Mouse (Mus musculus): ENCODE measurements around the gene Mpst. TPM values are rescaled to one million over a fixed set of nuclear protein-coding genes. Genes with fewer than 3 reads are reported as not detected.

Gene Mpst
- polyA plus RNA-seq, 1 experiment from 2014 or later = 5.5 TPM

- Histone ChIP-seq H3K4me2 (ENCODE audit: low read depth, low read length) (peak overlapping the region; percentile 69; the same call in 1 of the 2 replicates), H3K36me3 (ENCODE audit: control insufficient read depth, insufficient read depth, low read length) (0 out of 2 replicates have a peak, but pooled peaks cover 2% of the 10 kb centered on the region), H3K27ac (ENCODE audit: low read length) (peak overlapping the region; percentile 100), H3K4me3 (ENCODE audit: low read length) (no peak overlapping the region), H3K9ac (ENCODE audit: low read length) (peak overlapping the region; percentile 58), H3K27me3 (ENCODE audit: control insufficient read depth, insufficient read depth, low read depth, low read length) (no peaks in the 10 kb centered on the region), H3K4me1 (replicated peaks; ENCODE audit: control insufficient read depth, insufficient read depth, low read length) (peaks cover 41% of the 10 kb centered on the region), H3K9me3 (ENCODE audit: control insufficient read depth, low read length) (no peaks in the 10 kb centered on the region)
- whole genome bisulfite sequencing = 61% methylated on average over 6 of the region's 6 CpGs
- no peak for ATAC-seq (ENCODE audit: low read depth)
Observed at GRCm38 (mm10) chr15:78401345-78401744, 4.9 kb upstream of the Mpst start.

GRCm38 (mm10) chr15:78401921-78402320 is 4.3 kb upstream of the Mpst start:
- H3K4me3 ChIP-seq (ENCODE audit: low read length) = 0 out of 2 replicates have a peak overlapping the region, but pooled peaks have one; percentile 3
- WGBS = 22% methylated on average over 4 of the region's 4 CpGs
- peak overlapping the region; percentile 100 for H3K27ac ChIP-seq (ENCODE audit: low read length)
- peaks cover 41% of the 10 kb centered on the region for H3K4me1 ChIP-seq (replicated peaks; ENCODE audit: control insufficient read depth, insufficient read depth, low read length)
- peak overlapping the region; percentile 69 for H3K4me2 ChIP-seq (ENCODE audit: low read depth, low read length)
- H3K9me3 ChIP-seq (ENCODE audit: control insufficient read depth, low read length) = no peaks in the 10 kb centered on the region
- no peaks in the 10 kb centered on the region for H3K27me3 ChIP-seq (ENCODE audit: control insufficient read depth, insufficient read depth, low read depth, low read length)
- 0 out of 2 replicates have a peak, but pooled peaks have one; percentile 4 for ATAC-seq (ENCODE audit: low read depth)
- 0 out of 2 replicates have a peak, but pooled peaks cover 2% of the 10 kb centered on the region for H3K36me3 ChIP-seq (ENCODE audit: control insufficient read depth, insufficient read depth, low read length)
- peak overlapping the region; percentile 58 for H3K9ac ChIP-seq (ENCODE audit: low read length)

GRCm38 (mm10) chr15:78402423-78402822 is 3.8 kb upstream of the Mpst start:
- ATAC-seq (ENCODE audit: low read depth) = peak; percentile 42
- no peaks in the 10 kb centered on the region for H3K27me3 ChIP-seq (ENCODE audit: control insufficient read depth, insufficient read depth, low read depth, low read length)
- peak overlapping the region; percentile 58 for H3K9ac ChIP-seq (ENCODE audit: low read length)
- 40% methylated on average over 7 of the region's 7 CpGs for WGBS
- H3K4me2 ChIP-seq (ENCODE audit: low read depth, low read length) = peak overlapping the region; percentile 69
- peaks cover 41% of the 10 kb centered on the region for H3K4me1 ChIP-seq (replicated peaks; ENCODE audit: control insufficient read depth, insufficient read depth, low read length)
- 0 out of 2 replicates have a peak, but pooled peaks cover 2% of the 10 kb centered on the region for H3K36me3 ChIP-seq (ENCODE audit: control insufficient read depth, insufficient read depth, low read length)
- peak overlapping the region; percentile 100 for H3K27ac ChIP-seq (ENCODE audit: low read length)
- H3K9me3 ChIP-seq (ENCODE audit: control insufficient read depth, low read length) = no peaks in the 10 kb centered on the region
- 0 out of 2 replicates have a peak overlapping the region, but pooled peaks have one; percentile 3 for H3K4me3 ChIP-seq (ENCODE audit: low read length)

- Histone ChIP-seq H3K27me3 (ENCODE audit: control insufficient read depth, insufficient read depth, low read depth, low read length) (no peaks in the 10 kb centered on the region), H3K36me3 (ENCODE audit: control insufficient read depth, insufficient read depth, low read length) (0 out of 2 replicates have a peak, but pooled peaks cover 2% of the 10 kb centered on the region), H3K4me1 (replicated peaks; ENCODE audit: control insufficient read depth, insufficient read depth, low read length) (peaks cover 49% of the 10 kb centered on the region), H3K27ac (ENCODE audit: low read length) (peak overlapping the region; percentile 100), H3K4me3 (ENCODE audit: low read length) (peak overlapping the region; percentile 81), H3K9ac (ENCODE audit: low read length) (peak overlapping the region; percentile 84), H3K9me3 (ENCODE audit: control insufficient read depth, low read length) (no peaks in the 10 kb centered on the region), H3K4me2 (ENCODE audit: low read depth, low read length) (peak overlapping the region; percentile 69)
- 24% methylated on average over 3 of the region's 3 CpGs for WGBS
- ATAC-seq (ENCODE audit: low read depth) = no peak
Observed at GRCm38 (mm10) chr15:78403301-78403741, 2.9 kb upstream of the Mpst start.

GRCm38 (mm10) chr15:78403896-78404295 is 2.3 kb upstream of the Mpst start:
- WGBS = 17% methylated on average over 1 of the region's 1 CpGs
- no peak for ATAC-seq (ENCODE audit: low read depth)
- Histone ChIP-seq H3K27me3 (ENCODE audit: control insufficient read depth, insufficient read depth, low read depth, low read length) (no peaks in the 10 kb centered on the region), H3K9me3 (ENCODE audit: control insufficient read depth, low read length) (no peaks in the 10 kb centered on the region), H3K4me3 (ENCODE audit: low read length) (peak overlapping the region; percentile 81), H3K36me3 (ENCODE audit: control insufficient read depth, insufficient read depth, low read length) (0 out of 2 replicates have a peak, but pooled peaks cover 1% of the 10 kb centered on the region), H3K4me1 (replicated peaks; ENCODE audit: control insufficient read depth, insufficient read depth, low read length) (peaks cover 49% of the 10 kb centered on the region), H3K27ac (ENCODE audit: low read length) (peak overlapping the region; percentile 100), H3K9ac (ENCODE audit: low read length) (peak overlapping the region; percentile 84), H3K4me2 (ENCODE audit: low read depth, low read length) (peak overlapping the region; percentile 69)

- peak overlapping the region; percentile 69 for H3K4me2 ChIP-seq (ENCODE audit: low read depth, low read length)
- H3K9ac ChIP-seq (ENCODE audit: low read length) = peak overlapping the region; percentile 84
- peak overlapping the region; percentile 81 for H3K4me3 ChIP-seq (ENCODE audit: low read length)
- H3K4me1 ChIP-seq (replicated peaks; ENCODE audit: control insufficient read depth, insufficient read depth, low read length) = peaks cover 54% of the 10 kb centered on the region
- 46% methylated on average over 11 of the region's 11 CpGs for WGBS
- H3K9me3 ChIP-seq (ENCODE audit: control insufficient read depth, low read length) = no peaks in the 10 kb centered on the region
- no peaks in the 10 kb centered on the region for H3K36me3 ChIP-seq (ENCODE audit: control insufficient read depth, insufficient read depth, low read length)
- H3K27me3 ChIP-seq (ENCODE audit: control insufficient read depth, insufficient read depth, low read depth, low read length) = peaks cover 8% of the 10 kb centered on the region; the same call in 1 of the 2 replicates
- H3K27ac ChIP-seq (ENCODE audit: low read length) = peak overlapping the region; percentile 100
- no peak for ATAC-seq (ENCODE audit: low read depth)
Observed at GRCm38 (mm10) chr15:78405098-78405497, 1.1 kb upstream of the Mpst start.

- H3K4me1 ChIP-seq (replicated peaks; ENCODE audit: control insufficient read depth, insufficient read depth, low read length) = peaks cover 57% of the 10 kb centered on the region
- 1% methylated on average over 34 of the region's 34 CpGs for WGBS
Observed at GRCm38 (mm10) chr15:78405517-78406211, 552 bp upstream of the Mpst start, which contains the start of gene Tst. Tst (minus strand) TSS chr15:78405907.

GRCm38 (mm10) chr15:78409570-78410052 is 3.4 kb downstream of the Mpst start:
- H3K4me1 ChIP-seq (replicated peaks; ENCODE audit: control insufficient read depth, insufficient read depth, low read length) = peaks cover 24% of the 10 kb centered on the region
- 28% methylated on average over 12 of the region's 12 CpGs for WGBS
- H3K4me2 ChIP-seq (ENCODE audit: low read depth, low read length) = peak overlapping the region; percentile 46
- peak overlapping the region; percentile 24 for H3K4me3 ChIP-seq (ENCODE audit: low read length)
- H3K27ac ChIP-seq (ENCODE audit: low read length) = no peak overlapping the region
- H3K9me3 ChIP-seq (ENCODE audit: control insufficient read depth, low read length) = no peaks in the 10 kb centered on the region
- 0 out of 2 replicates have a peak, but pooled peaks cover 3% of the 10 kb centered on the region for H3K36me3 ChIP-seq (ENCODE audit: control insufficient read depth, insufficient read depth, low read length)
- peak overlapping the region; percentile 43; the same call in 1 of the 2 replicates for H3K9ac ChIP-seq (ENCODE audit: low read length)
- no peak for ATAC-seq (ENCODE audit: low read depth)
- peaks cover 14% of the 10 kb centered on the region for H3K27me3 ChIP-seq (ENCODE audit: control insufficient read depth, insufficient read depth, low read depth, low read length)

More at GRCm38 (mm10) chr15:78405517-78406211, 552 bp upstream of the Mpst start, which contains the start of gene Tst:
- Histone ChIP-seq H3K27ac (ENCODE audit: low read length) (peak within 1 kb of the TSS; percentile 100), H3K9ac (ENCODE audit: low read length) (peak within 1 kb of the TSS; percentile 84), H3K36me3 (ENCODE audit: control insufficient read depth, insufficient read depth, low read length) (no peaks in the 10 kb centered on the region), H3K4me3 (ENCODE audit: low read length) (peak within 1 kb of the TSS; percentile 81), H3K9me3 (ENCODE audit: control insufficient read depth, low read length) (no peaks in the 10 kb centered on the region), H3K4me2 (ENCODE audit: low read depth, low read length) (peak within 1 kb of the TSS; percentile 69), H3K27me3 (ENCODE audit: control insufficient read depth, insufficient read depth, low read depth, low read length) (peaks cover 14% of the 10 kb centered on the region)
- peak; percentile 82 for ATAC-seq (ENCODE audit: low read depth)

GRCm38 (mm10) chr15:78413083-78413718 is 7.0 kb downstream of the Mpst start:
- H3K4me2 ChIP-seq (ENCODE audit: low read depth, low read length) = no peak overlapping the region

More at GRCm38 (mm10) chr15:78413083-78413718, 7.0 kb downstream of the Mpst start:
- ATAC-seq (ENCODE audit: low read depth) = no peak
- WGBS = 80% methylated on average over 14 of the region's 14 CpGs
- Histone ChIP-seq H3K4me1 (replicated peaks; ENCODE audit: control insufficient read depth, insufficient read depth, low read length) (peaks cover 21% of the 10 kb centered on the region), H3K36me3 (ENCODE audit: control insufficient read depth, insufficient read depth, low read length) (0 out of 2 replicates have a peak, but pooled peaks cover 3% of the 10 kb centered on the region), H3K27ac (ENCODE audit: low read length) (no peak overlapping the region), H3K4me3 (ENCODE audit: low read length) (no peak overlapping the region), H3K9me3 (ENCODE audit: control insufficient read depth, low read length) (no peaks in the 10 kb centered on the region), H3K27me3 (ENCODE audit: control insufficient read depth, insufficient read depth, low read depth, low read length) (peaks cover 14% of the 10 kb centered on the region), H3K9ac (ENCODE audit: low read length) (no peak overlapping the region)

Measured in lung, embryonic 16.5 days (tissue).